Mouse (Mus musculus) neural tube, embryonic 13.5 days (tissue): ENCODE measurements around the gene Taok1. TPM values are rescaled to one million over a fixed set of nuclear protein-coding genes. Genes with fewer than 3 reads are reported as not detected.
"Not testable (repeated sequence)": the region's sequence is repeated elsewhere in the genome, so short reads cannot be mapped to it uniquely, and the experiment has no call there.

Experiments
- ATAC-seq: fragments of 200-750 bp; cut with Nextera tagmentation; 2 replicates; pipeline ENCODE4 v1.8.0; 2017; ENCODE audit warnings: low read depth, mild to moderate bottlenecking, moderate TSS enrichment, moderate library complexity
- H3K27ac ChIP-seq: fragments of 300-500 bp; sonication (generic); replicated peaks from 2 replicates; pipeline ENCODE4 v1.5.1; 2015; ENCODE audit warnings: moderate library complexity, mild to moderate bottlenecking, inconsistent platforms
- H3K27me3 ChIP-seq: fragments of 300-500 bp; sonication (generic); 2 replicates; pipeline ENCODE4 v1.6.1; 2015; ENCODE audit warnings: mild to moderate bottlenecking, inconsistent platforms
- H3K36me3 ChIP-seq: fragments of 300-500 bp; sonication (generic); 2 replicates; pipeline ENCODE4 v1.6.1; 2015; ENCODE audit warnings: mild to moderate bottlenecking, inconsistent platforms
- H3K4me1 ChIP-seq: fragments of 300-500 bp; sonication (generic); replicated peaks from 2 replicates; pipeline ENCODE4 v1.6.1; 2015; ENCODE audit warnings: inconsistent platforms
- H3K4me2 ChIP-seq: fragments of 300-500 bp; sonication (generic); 2 replicates; pipeline ENCODE4 v1.6.1; 2015; ENCODE audit warnings: inconsistent platforms, mild to moderate bottlenecking, moderate library complexity
- H3K4me3 ChIP-seq: fragments of 300-500 bp; sonication (generic); 2 replicates; pipeline ENCODE4 v1.5.1; 2015; ENCODE audit warnings: mild to moderate bottlenecking, inconsistent platforms
- H3K9ac ChIP-seq: fragments of 300-500 bp; sonication (generic); 2 replicates; pipeline ENCODE4 v1.6.1; 2015; ENCODE audit warnings: moderate library complexity, mild to moderate bottlenecking, inconsistent platforms
- H3K9me3 ChIP-seq: fragments of 300-500 bp; sonication (generic); 2 replicates; pipeline ENCODE4 v1.6.1; 2016; ENCODE audit warnings: inconsistent platforms
- WGBS: fragments of 180-500 bp; shearing (Covaris S2); methylation state at CpG from one replicate; pipeline ENCODE4 v1.1.7; 2015; 5-methylcytosine and 5-hydroxymethylcytosine counted together
- polyA plus RNA-seq: library from polyadenylated mRNA; unstranded; fragments of >200 nt; fragmentation: Nextera tagmentation; extraction: Ambion mirVana; gene quantifications from 2 replicates; pipeline ENCODE4 v1.2.1, GENCODE M21; 2015

The Taok1 gene
- 18.3 and 18.8 TPM in 2 replicates for polyA plus RNA-seq

DNA sequence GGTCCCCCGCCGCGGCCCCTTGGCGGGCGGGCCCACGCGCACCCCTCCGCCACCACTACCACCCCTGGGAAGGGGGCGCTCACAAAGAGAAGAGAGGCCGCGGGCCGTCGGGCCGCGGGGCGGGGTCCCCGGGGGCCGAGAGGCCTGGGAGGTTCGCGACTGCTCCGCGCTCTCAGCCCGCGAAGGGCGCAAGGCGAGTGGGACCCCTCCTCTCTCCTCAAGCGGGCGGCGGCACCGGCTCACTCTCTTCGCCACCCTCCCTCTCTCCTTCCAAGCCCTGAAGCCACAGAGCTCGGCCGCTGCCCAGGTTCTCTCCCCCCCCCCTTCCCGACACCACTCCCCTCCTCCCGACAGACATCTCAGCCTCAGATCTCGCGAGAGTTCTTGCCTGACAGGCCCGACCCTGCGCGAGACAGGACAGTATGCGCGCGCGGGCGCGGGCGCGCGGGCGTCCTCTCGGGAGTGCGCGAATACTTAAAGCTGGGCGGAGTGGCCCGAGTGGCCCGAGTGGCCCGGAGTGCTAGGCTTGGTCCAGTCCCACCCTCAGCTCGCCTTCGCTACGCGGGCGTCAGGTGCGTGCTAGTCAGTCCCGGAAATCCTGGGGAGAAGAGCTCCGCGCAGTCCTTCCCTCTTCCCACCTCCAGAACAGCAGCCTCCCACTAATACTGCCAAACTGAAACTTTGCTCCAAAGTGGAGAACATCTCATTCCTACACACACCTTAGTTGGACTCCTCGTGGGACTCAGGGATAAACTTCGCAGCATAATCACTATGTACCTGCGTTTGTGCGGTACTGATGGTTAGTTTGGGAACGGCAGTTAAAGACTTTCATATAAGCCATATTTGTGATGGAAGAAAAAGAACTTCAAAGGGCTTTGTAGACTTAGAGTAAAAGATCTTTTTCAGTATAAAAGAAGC lies at the start of gene Taok1:
Taok1 (minus strand) TSS at position 278 of the 918 bp plus-strand sequence.
- WGBS = 1% methylated on average over 61 of the region's 71 CpGs

DNA sequence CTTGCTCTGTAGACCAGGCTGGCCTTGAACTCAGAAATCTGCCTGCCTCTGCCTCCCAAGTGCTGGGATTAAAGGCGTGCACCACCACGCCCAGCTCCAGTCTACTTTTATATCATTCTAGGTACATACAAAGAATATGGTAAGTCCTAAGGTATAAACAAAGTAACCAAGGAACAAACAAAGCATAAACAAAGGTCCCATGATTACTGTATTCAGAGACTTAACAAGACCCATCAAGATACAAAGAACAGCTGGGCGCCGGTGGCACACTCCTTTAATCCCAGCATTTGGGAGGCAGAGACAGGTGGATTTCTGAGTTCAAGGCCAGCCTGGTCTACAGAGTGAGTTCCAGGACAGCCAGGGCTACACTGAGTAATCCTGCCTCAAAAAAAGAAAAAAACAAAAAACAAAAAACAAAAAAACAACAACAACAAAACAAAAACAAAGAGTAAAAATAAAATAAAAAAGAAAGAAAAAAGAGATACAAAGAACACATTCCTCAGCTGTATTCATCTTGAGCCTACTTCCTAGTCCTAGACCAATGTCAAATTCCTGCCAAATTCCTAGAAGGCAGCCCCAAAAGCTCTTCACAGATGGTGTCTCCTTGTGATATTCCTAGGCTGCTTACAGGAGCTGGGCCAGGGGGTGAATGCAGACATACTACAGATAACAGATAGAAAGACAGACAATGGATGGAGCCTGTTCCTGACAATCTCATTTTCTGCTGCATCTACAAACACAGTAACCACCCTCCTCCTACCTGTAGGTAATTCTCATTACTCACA lies 46.0 kb upstream of the Taok1 start:
- H3K4me1 ChIP-seq, H3K36me3 ChIP-seq, H3K27ac ChIP-seq, ATAC-seq, H3K27me3 ChIP-seq, H3K4me2 ChIP-seq, H3K4me3 ChIP-seq, H3K9me3 ChIP-seq, H3K9ac ChIP-seq: not testable (repeated sequence)
- WGBS = 95% methylated on average over 4 of the region's 4 CpGs

More for the DNA sequence above, at the start of gene Taok1:
- no peaks in the 10 kb centered on the region for H3K36me3 ChIP-seq
- ATAC-seq = peak; percentile 94
- no peaks in the 10 kb centered on the region for H3K9me3 ChIP-seq
- peak within 1 kb of the TSS; percentile 100 for H3K4me3 ChIP-seq
- peaks cover 36% of the 10 kb centered on the region for H3K4me1 ChIP-seq
- no peaks in the 10 kb centered on the region for H3K27me3 ChIP-seq
- peak within 1 kb of the TSS; percentile 98 for H3K27ac ChIP-seq
- H3K9ac ChIP-seq = peak within 1 kb of the TSS; percentile 100
- H3K4me2 ChIP-seq = peak within 1 kb of the TSS; percentile 94

DNA sequence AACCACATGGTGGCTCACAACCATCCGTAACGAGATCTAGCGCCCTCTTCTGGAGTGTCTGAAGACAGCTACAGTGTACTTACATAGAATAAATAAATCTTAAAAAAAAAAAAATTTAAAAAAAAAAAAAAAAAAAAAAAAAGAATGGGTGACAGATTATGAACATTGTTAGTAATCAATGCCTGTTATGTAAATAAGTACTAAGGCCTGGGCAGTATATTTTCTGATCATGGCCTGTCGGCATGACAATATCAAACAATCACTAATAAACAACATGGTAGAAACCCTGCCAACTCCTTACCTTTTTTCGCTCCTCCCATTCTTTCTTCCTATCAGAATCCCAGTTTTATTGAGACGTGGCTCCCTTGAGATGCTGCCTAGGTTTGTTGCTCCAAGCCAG lies 44.9 kb upstream of the Taok1 start:
- no peak for ATAC-seq
- WGBS = 63% methylated on average over 6 of the region's 6 CpGs
- Histone ChIP-seq H3K27ac (no peak overlapping the region), H3K9me3 (no peaks in the 10 kb centered on the region), H3K4me2 (no peak overlapping the region), H3K4me3 (no peak overlapping the region), H3K36me3 (no peaks in the 10 kb centered on the region), H3K9ac (no peak overlapping the region), H3K4me1 (no peaks in the 10 kb centered on the region), H3K27me3 (no peaks in the 10 kb centered on the region)

DNA sequence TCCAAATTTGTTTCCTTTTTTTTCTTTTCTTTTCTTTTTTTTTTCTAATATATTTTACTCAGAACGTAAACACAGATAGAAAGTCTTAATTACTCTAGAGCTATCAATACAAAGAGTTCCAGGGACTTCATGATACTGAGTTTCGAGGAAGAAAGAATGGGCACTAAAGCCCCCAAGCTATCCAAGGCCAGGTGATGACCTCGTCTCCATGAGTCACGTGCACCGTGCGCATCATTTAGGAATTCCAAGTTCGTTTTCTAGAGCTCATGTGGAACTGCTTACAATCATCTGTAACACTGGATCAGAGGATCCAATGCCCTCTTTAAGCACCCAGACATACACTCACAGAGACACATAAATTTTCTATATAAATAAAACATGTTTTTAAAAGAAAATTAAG lies 41.3 kb upstream of the Taok1 start:
- no peak for ATAC-seq
- whole genome bisulfite sequencing = 78% methylated on average over 7 of the region's 7 CpGs
- Histone ChIP-seq H3K9me3 (no peaks in the 10 kb centered on the region), H3K27me3 (no peaks in the 10 kb centered on the region), H3K36me3 (no peaks in the 10 kb centered on the region), H3K9ac (no peak overlapping the region), H3K4me2 (no peak overlapping the region), H3K4me1 (no peaks in the 10 kb centered on the region), H3K27ac (no peak overlapping the region), H3K4me3 (no peak overlapping the region)

DNA sequence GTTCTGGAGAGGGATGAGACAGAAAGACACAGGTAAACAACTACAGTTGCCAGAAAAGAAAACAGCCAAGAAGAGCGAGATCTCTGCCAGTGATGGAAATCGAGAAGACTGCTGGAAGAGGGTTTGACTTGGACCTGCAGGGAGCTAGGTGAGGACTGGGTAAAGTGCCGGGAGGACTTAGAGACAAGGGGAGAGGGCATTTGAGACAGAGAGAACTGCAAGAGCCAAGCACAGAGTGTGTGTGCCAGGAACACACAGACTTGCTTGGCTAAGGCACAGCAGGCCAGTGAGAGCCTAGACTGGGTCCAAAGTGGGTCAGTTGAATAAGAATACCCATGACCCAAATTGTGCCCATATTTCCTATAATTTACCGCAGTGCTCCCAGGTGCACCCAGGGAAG lies 37.9 kb upstream of the Taok1 start:
- no peak overlapping the region for H3K27ac ChIP-seq
- H3K9ac ChIP-seq = no peak overlapping the region
- ATAC-seq = no peak
- no peaks in the 10 kb centered on the region for H3K4me1 ChIP-seq
- H3K36me3 ChIP-seq = no peaks in the 10 kb centered on the region
- H3K27me3 ChIP-seq = no peaks in the 10 kb centered on the region
- H3K4me3 ChIP-seq = no peak overlapping the region
- H3K4me2 ChIP-seq = no peak overlapping the region
- 84% methylated on average over 4 of the region's 4 CpGs for WGBS
- H3K9me3 ChIP-seq = no peaks in the 10 kb centered on the region

DNA sequence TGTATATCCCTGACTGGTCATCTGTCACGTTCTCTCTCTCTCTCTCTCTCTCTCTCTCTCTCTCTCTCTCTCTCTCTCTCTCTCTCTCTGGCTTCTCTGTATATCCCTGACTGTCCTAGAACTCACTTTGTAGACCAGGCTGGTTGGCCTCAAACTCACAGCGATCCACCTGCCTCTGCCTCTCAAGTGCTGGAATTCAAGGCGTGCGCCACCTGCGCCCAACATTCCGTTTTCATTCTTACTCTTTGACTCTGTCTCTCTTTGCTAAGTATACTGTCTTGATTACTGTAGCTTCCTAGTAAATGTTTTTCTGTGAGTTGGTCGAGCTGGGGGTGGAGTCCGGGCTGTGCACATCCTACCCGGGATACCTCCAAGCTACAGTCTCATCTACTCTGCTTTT lies 33.8 kb upstream of the Taok1 start:
- Histone ChIP-seq H3K4me3 (no peak overlapping the region), H3K27ac (no peak overlapping the region), H3K4me2 (no peak overlapping the region), H3K9me3 (no peaks in the 10 kb centered on the region), H3K9ac (no peak overlapping the region), H3K27me3 (no peaks in the 10 kb centered on the region), H3K4me1 (no peaks in the 10 kb centered on the region), H3K36me3 (no peaks in the 10 kb centered on the region)
- WGBS = 87% methylated on average over 9 of the region's 9 CpGs
- ATAC-seq = no peak

DNA sequence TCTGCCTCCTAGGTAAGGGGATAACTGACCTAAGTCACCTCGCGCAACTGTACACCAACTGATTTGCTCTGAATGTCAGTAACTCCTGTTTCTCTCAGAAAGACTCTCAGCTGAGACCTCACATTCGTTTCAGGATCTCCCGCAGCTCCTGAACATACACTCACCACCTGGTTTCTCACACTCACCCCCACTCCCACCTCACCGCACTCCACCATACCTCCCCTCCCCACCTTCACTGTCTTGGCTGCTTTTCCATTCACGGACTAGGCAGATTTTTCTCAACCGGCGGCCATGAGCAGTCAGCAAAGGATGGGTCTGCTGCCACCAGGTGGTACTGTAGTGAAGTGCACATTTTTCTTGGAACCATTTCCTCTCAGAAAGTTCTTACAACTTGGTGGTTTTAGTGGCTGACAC lies 22.6 kb upstream of the Taok1 start:
- Histone ChIP-seq H3K4me3 (peak overlapping the region; percentile 27), H3K36me3 (no peaks in the 10 kb centered on the region), H3K4me1 (peaks cover 15% of the 10 kb centered on the region), H3K27me3 (0 out of 2 replicates have a peak, but pooled peaks cover 2% of the 10 kb centered on the region), H3K4me2 (peak overlapping the region; percentile 56), H3K9me3 (no peaks in the 10 kb centered on the region), H3K9ac (peak overlapping the region; percentile 57; the same call in 1 of the 2 replicates), H3K27ac (0 out of 2 replicates have a peak overlapping the region, but pooled peaks have one; percentile 38)
- ATAC-seq = 0 out of 2 replicates have a peak, but pooled peaks have one; percentile 65
- 18% methylated on average over 8 of the region's 8 CpGs for WGBS

DNA sequence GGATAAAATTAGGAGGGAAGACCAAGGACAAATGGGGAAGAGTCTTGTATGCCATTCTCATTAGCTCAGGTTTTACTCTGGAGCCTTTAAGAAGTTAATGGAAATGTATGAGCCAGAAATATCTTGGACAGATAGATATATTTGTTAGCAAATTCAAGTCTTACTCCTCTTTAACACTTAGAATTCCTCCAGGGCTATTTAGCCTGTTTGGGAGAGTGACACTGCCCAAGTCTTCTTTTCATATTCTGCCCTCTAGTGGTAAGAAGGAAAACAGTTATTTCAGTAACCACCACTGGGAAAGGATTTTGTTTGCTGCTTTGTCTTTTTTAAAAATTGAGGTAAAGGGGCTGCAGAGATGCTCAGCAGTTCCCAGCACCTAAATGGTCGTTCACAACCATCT lies 21.9 kb upstream of the Taok1 start:
- no peak overlapping the region for H3K27ac ChIP-seq
- H3K4me1 ChIP-seq = peaks cover 23% of the 10 kb centered on the region
- H3K9ac ChIP-seq = no peak overlapping the region
- no peak overlapping the region for H3K4me2 ChIP-seq
- no peak overlapping the region for H3K4me3 ChIP-seq
- H3K27me3 ChIP-seq = 0 out of 2 replicates have a peak, but pooled peaks cover 2% of the 10 kb centered on the region
- ATAC-seq = no peak
- no peaks in the 10 kb centered on the region for H3K9me3 ChIP-seq
- 0% methylated on average over 1 of the region's 1 CpGs for WGBS
- H3K36me3 ChIP-seq = no peaks in the 10 kb centered on the region

DNA sequence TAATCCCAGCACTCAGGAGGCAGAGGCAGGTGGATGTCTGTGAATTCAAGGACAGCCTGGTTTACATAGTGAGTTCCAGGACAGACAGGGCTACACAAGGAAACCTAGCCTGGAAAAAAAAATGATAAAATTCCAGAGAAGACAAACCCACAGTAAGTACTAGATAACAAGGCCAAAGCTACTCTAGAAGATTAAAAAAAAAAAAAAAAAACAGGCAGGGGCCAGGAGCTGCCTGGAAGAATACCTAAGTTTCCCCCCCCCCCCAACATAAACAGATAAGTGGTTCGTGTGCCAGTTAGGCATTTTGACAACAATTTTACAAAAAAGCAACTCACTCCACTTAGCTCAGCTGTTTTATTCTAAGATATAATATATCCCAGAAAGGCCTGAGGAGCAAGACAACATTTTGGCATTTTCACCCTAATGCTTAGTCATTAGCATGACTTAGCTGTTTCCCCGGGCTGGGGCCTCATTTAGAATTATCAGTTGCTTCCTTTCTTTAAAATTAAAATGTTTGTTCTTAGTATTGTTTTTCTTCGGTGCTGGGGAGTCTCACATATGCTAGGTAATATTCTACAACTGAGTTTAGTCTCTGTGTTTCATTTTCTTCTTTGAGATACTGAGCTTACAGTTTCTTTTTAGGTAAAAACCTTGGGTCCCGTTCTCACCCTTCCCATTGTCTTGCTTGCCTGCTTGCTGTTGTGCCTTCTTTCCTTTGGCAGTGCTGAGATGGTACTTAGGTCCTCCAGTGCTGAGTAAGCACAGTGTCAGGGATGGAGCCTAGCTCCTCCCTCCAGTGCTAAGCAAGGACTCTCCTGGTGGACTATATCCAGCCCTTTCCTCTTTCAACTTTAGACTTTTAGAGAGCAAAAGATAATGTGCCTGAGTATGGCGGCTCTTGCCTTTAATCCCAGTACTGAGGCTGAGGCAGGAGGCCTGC lies 19.3 kb upstream of the Taok1 start:
- Histone ChIP-seq H3K27ac (no peak overlapping the region), H3K27me3 (0 out of 2 replicates have a peak, but pooled peaks cover 5% of the 10 kb centered on the region), H3K9ac (no peak overlapping the region), H3K4me1 (peaks cover 29% of the 10 kb centered on the region), H3K4me2 (no peak overlapping the region), H3K36me3 (no peaks in the 10 kb centered on the region), H3K9me3 (no peaks in the 10 kb centered on the region), H3K4me3 (no peak overlapping the region)
- WGBS = 64% methylated on average over 5 of the region's 5 CpGs
- ATAC-seq = no peak

DNA sequence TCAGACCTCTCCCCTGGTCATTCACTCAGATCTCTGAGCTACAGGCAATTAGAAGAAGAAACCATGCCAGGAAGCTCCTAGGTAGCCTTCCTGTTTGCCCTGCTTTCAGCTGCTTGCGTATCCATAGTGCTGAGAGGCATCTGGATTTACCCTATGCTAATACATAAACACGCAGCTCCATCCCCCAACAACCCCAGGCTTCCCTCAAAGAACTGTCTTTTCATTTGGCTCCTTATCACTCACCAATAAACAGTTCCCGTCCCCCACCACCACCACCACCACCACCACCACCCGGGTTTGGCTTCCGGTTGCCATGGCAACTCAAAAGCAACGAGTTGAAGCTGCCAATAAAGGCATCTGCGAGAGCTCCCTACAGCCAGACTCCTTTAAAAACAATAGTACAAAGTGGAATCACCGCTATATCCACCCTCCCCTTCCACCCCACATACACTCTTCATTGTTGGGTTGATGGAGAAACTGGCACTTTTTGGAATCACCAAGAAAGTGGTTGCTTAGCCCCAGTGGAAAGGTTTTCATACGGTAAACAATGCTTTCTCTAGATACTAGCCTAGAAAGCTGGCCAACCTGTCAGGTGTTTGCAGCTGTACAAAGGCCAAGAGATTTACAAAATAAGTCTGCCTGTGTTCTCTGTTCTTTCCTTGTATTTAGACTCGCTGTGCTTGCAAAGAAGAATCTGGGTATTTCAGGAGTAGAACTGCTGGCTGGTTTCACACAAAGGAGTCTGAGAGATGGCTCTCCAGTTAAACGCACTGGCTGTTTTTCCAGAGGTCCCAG lies 17.6 kb upstream of the Taok1 start:
- H3K27ac ChIP-seq = peak overlapping the region; percentile 74
- H3K9me3 ChIP-seq = no peaks in the 10 kb centered on the region
- H3K4me2 ChIP-seq = peak overlapping the region; percentile 73
- WGBS = 5% methylated on average over 11 of the region's 11 CpGs
- 0 out of 2 replicates have a peak, but pooled peaks cover 5% of the 10 kb centered on the region for H3K27me3 ChIP-seq
- ATAC-seq = peak; percentile 73
- peaks cover 29% of the 10 kb centered on the region for H3K4me1 ChIP-seq
- H3K9ac ChIP-seq = peak overlapping the region; percentile 57
- H3K4me3 ChIP-seq = peak overlapping the region; percentile 37
- no peaks in the 10 kb centered on the region for H3K36me3 ChIP-seq
